Mouse (Mus musculus) cerebellum, adult (tissue): Measurements from ENCODE around the gene Dnajb2.

ENCODE experiments used
- ATAC-seq: cut with Nextera tagmentation; 2 replicates; pipeline ENCODE4 v1.9.2; 2017; ENCODE audit warnings: mild to moderate bottlenecking, moderate library complexity, mixed read lengths; ENCODE audit not compliant: insufficient number of reproducible peaks, low FRiP score, low TSS enrichment

Gene Dnajb2

GRCm38 (mm10) chr1:75290582-75290981 lies 54.4 kb downstream of the Dnajb2 start:
- ATAC-seq = no peak

GRCm38 (mm10) chr1:75291321-75291720 lies 55.1 kb downstream of the Dnajb2 start:
- ATAC-seq = no peak

GRCm38 (mm10) chr1:75292476-75293330 lies 56.5 kb downstream of the Dnajb2 start:
- no peak for ATAC-seq

- no peak for ATAC-seq
Observed at GRCm38 (mm10) chr1:75293331-75293701, 57.1 kb downstream of the Dnajb2 start.

- ATAC-seq = no peak
Observed at GRCm38 (mm10) chr1:75294294-75294693, 58.1 kb downstream of the Dnajb2 start.
